In the genomic region with DNA sequence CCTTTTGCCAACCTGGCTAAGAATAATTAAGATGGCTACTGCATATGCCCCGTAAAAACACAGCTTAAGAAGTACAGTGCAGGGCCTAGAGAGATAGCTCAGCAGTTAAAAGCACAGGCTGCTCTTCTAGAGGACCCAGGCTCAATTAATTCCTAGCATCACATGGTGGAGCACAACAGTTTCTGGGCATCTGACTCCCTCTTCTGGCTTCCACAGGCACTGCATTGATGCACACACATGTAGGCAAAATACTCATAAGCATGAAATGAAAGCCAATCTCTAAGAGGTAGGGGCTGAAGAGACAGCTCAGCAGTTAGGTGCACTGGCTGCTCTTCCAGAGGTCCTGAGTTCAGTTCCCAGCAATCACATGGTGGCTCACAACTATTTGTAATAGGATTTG, we compare ENCODE assay signal across 8 mouse cellular contexts. TPM values are rescaled to one million over a fixed set of nuclear protein-coding genes. Genes with fewer than 3 reads are reported as not detected.
DNase-seq lines count a peak whose midpoint lies in the region; ATAC-seq and TF ChIP-seq lines count a peak whose summit lies in the region.

No protein-coding gene starts in this region.

- no peak for ATAC-seq in CD4-positive, CD25-positive, alpha-beta regulatory T cell, adult 4 months

- H3K4me3 ChIP-seq in layer of hippocampus, adult 2 months = no peak overlapping the region

- DNase-seq in CD4-positive, CD25-positive, alpha-beta regulatory T cell, adult 2 months (ENCODE audit: low read depth, low spot score) = peak; percentile 48
- DNase-seq in layer of hippocampus, adult 2 months (ENCODE audit: low spot score in 2 of 2) = peak in 1 of 2 experiments; percentile 37
- no peak for DNase-seq in layer of hippocampus, adult 9-10 months (ENCODE audit: low spot score)
- peak; percentile 24 for DNase-seq in MEL-GATA-1-ER (ENCODE audit: extremely low read depth, low read depth)
- DNase-seq in layer of hippocampus, postnatal 14 days (ENCODE audit: low spot score in 2 of 2) = peak; percentile 21 to 45
- no peak for DNase-seq in ovary, adult 18-20 months (ENCODE audit: low spot score)
- DNase-seq in heart, postnatal 36 days = no peak

- H3K27ac ChIP-seq in layer of hippocampus, adult 2 months = no peak overlapping the region

- peak; percentile 79 for TF ChIP-seq CTCF in layer of hippocampus, adult 2 months (conservative IDR thresholded peaks at IDR 0.05)

- intact Hi-C loops in heart, postnatal 36 days (cut with DNase I) = no loop called here

RNA-seq across cellular contexts. Expression of a gene that starts 17.1 kb away (rescaled TPM):
- 10 to 100 TPM; 21.5 to 25.3 TPM for polyA plus RNA-seq in CD4-positive, CD25-positive, alpha-beta regulatory T cell, adult 4 months (2017; shearing (Covaris generic))
- total RNA-seq in layer of hippocampus, adult 2 months (2021) = 100 to 1,000 TPM; 148 to 154 TPM
- total RNA-seq in layer of hippocampus, postnatal 14 days (2021) = 100 to 1,000 TPM; 113 to 116 TPM
- 10 to 100 TPM; 83.9 to 91.6 TPM for total RNA-seq in heart, postnatal 36 days (2021)

RNA-seq across cellular contexts. Expression of a gene that starts 17.3 kb away (rescaled TPM):
- 1 to 10 TPM; 1.6 to 5.3 TPM for polyA plus RNA-seq in CD4-positive, CD25-positive, alpha-beta regulatory T cell, adult 4 months (2017; shearing (Covaris generic))
- 10 to 100 TPM; 29.6 to 30.8 TPM for total RNA-seq in layer of hippocampus, adult 2 months (2021)
- total RNA-seq in layer of hippocampus, postnatal 14 days (2021) = 10 to 100 TPM; 28.1 to 32.0 TPM
- 10 to 100 TPM; 28.8 to 30.5 TPM for total RNA-seq in heart, postnatal 36 days (2021)

Comparison
In these comparisons a context has a peak if more than half of its experiments do, and no peak if none do; other contexts are left out.
1. DNase-seq: peak in CD4-positive, CD25-positive, alpha-beta regulatory T cell, adult 2 months (single experiment), MEL-GATA-1-ER (single experiment) and layer of hippocampus, postnatal 14 days (2 of 2); none in layer of hippocampus, adult 9-10 months (single experiment), ovary, adult 18-20 months (single experiment) and heart, postnatal 36 days (0 of 2).